Mouse (Mus musculus) thymus, adult 2 months (tissue): ENCODE data around the gene Bmp5.

ENCODE experiments used
- CTCF ChIP-seq: fragments of 200-500 bp; IDR thresholded peaks from 2 replicates; pipeline ENCODE4 v1.5.1; 2012; ENCODE audit warnings: mild to moderate bottlenecking, control low read depth, low read length, moderate library complexity, borderline replicate concordance; ENCODE audit not compliant: control insufficient read depth, poor library complexity, insufficient read depth; ENCODE audit errors: extremely low read depth
- POLR2A ChIP-seq: fragments of 200-500 bp; IDR thresholded peaks from 2 replicates; pipeline ENCODE4 v1.6.1; 2012; ENCODE audit warnings: mild to moderate bottlenecking, low read length, control low read depth, moderate library complexity; ENCODE audit not compliant: control insufficient read depth, poor library complexity, insufficient read depth; ENCODE audit errors: extremely low read depth

DNA sequence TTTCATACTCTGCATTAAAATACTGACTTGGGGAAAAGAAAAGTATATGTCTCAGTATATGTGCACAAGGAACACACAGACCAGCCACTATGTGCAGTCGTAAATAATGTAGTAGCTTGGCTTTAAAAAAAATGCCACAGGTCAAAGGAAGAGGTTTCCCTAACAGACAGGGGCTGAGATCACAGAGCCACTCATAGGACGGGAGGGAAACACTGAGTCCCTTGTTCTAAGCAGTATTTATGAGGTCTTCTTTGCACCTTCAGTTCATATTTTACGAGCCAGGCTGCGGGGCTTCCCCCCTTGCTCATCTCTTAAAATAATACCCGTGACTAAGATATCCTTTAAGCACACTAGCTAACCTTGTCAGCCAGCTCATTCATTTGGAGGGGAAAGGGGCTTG lies 6.4 kb downstream of the Bmp5 start:
- TF ChIP-seq CTCF: no peak
- TF ChIP-seq POLR2A: no peak
